Comparison of ENCODE assay signal across 29 mouse cellular contexts in the genomic region with DNA sequence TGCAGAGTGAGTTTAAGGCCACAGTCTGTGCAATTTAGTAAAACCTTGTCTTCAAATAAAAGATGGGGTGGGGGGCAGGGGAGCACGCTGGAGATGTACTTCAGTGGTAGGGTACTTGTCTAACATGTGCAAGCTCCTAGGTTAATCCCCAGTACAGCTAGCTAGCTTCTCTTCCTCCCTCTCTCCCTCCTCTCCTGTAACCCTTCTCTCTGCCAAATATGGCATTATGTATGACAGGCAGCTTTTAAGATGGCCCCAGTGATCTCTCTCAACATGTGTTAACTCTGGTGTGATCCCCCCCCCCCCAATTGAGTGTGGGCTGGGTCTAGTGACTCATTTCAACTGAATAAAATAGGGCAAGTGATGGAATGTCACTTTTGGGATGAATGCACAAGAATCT. TPM values are rescaled to one million over a fixed set of nuclear protein-coding genes. Genes with fewer than 3 reads are reported as not detected.
"Had no signal": no experiment of that assay in that cellular context is flagged by ENCODE, and none has a peak within 500 bp of the region (broad histone marks: within the 10 kb centered on the region; RNA-seq: fewer than 3 reads in every experiment).

No protein-coding gene starts in this region.

- H3K9me3 ChIP-seq: embryonic facial prominence, embryonic 10.5 days; embryonic facial prominence, embryonic 12.5 days; embryonic facial prominence, embryonic 13.5 days; embryonic facial prominence, embryonic 15.5 days; forebrain, embryonic 12.5 days; forebrain, embryonic 13.5 days; forebrain, embryonic 15.5 days had no signal

- H3K4me1 ChIP-seq: forebrain, embryonic 12.5 days had no signal

- H3K4me2 ChIP-seq: embryonic facial prominence, embryonic 12.5 days; embryonic facial prominence, embryonic 13.5 days; embryonic facial prominence, embryonic 15.5 days; forebrain, embryonic 12.5 days; forebrain, embryonic 13.5 days; forebrain, embryonic 15.5 days had no signal

- DNase-seq: cerebellum, adult 2 months; cerebellum, adult 8-10 months; cerebellum, adult 9-10 months; cerebellum, adult 9-11 months; cerebellum, postnatal 10 days; cerebellum, postnatal 14 days; cerebellum, postnatal 25 days; cerebellum, postnatal 36 days; embryo, embryonic 11 days; forebrain, postnatal 0 days; gastrocnemius, adult 2 months; gastrocnemius, postnatal 10 days; gastrocnemius, postnatal 14 days; gastrocnemius, postnatal 25 days; gastrocnemius, postnatal 36 days; heart, adult 18-20 months; heart, adult 2 months had no signal

- H3K9ac ChIP-seq: embryonic facial prominence, embryonic 12.5 days; embryonic facial prominence, embryonic 13.5 days; embryonic facial prominence, embryonic 15.5 days; forebrain, embryonic 12.5 days; forebrain, embryonic 13.5 days; forebrain, embryonic 15.5 days; forebrain, postnatal 0 days had no signal

- H3K4me3 ChIP-seq: embryonic facial prominence, embryonic 10.5 days; embryonic facial prominence, embryonic 12.5 days; embryonic facial prominence, embryonic 13.5 days; embryonic facial prominence, embryonic 15.5 days; erythroblast, embryonic 14.5 days; forebrain, embryonic 12.5 days; forebrain, embryonic 13.5 days; forebrain, embryonic 15.5 days; gastrocnemius, adult 2 months; heart, adult 2 months had no signal

- H3K27ac ChIP-seq: embryonic facial prominence, embryonic 10.5 days; embryonic facial prominence, embryonic 12.5 days; embryonic facial prominence, embryonic 13.5 days; embryonic facial prominence, embryonic 15.5 days; forebrain, embryonic 12.5 days; forebrain, embryonic 13.5 days; forebrain, embryonic 15.5 days; gastrocnemius, adult 2 months; heart, adult 2 months had no signal

- H3K36me3 ChIP-seq: embryonic facial prominence, embryonic 10.5 days; embryonic facial prominence, embryonic 12.5 days; embryonic facial prominence, embryonic 13.5 days; embryonic facial prominence, embryonic 15.5 days; forebrain, embryonic 12.5 days; forebrain, embryonic 15.5 days had no signal

- H3K27me3 ChIP-seq: embryonic facial prominence, embryonic 12.5 days; embryonic facial prominence, embryonic 13.5 days; embryonic facial prominence, embryonic 15.5 days; forebrain, embryonic 12.5 days; forebrain, embryonic 13.5 days; forebrain, embryonic 15.5 days had no signal

- ATAC-seq: forebrain, embryonic 13.5 days; forebrain, embryonic 14.5 days; forebrain, embryonic 15.5 days; forebrain, embryonic 16.5 days; forebrain, postnatal 0 days had no signal

RNA-seq across cellular contexts. Expression of a gene that starts 21.9 kb away (rescaled TPM):
- polyA plus RNA-seq: embryonic facial prominence, embryonic 11.5 days; erythroblast, embryonic 14.5 days; forebrain, embryonic 13.5 days; forebrain, embryonic 14.5 days; forebrain, embryonic 15.5 days; frontal cortex, adult 2 months had no signal

RNA-seq across cellular contexts. Expression of a gene that starts 41.6 kb away (rescaled TPM):
- polyA plus RNA-seq: embryonic facial prominence, embryonic 10.5 days; embryonic facial prominence, embryonic 11.5 days; embryonic facial prominence, embryonic 13.5 days; erythroblast, embryonic 14.5 days; frontal cortex, adult 2 months had no signal
